Mouse (Mus musculus): ENCODE data around the gene Mapk3.
"Not testable (repeated sequence)": the region's sequence is repeated elsewhere in the genome, so short reads cannot be mapped to it uniquely, and the experiment has no call there.

The Mapk3 gene

DNA sequence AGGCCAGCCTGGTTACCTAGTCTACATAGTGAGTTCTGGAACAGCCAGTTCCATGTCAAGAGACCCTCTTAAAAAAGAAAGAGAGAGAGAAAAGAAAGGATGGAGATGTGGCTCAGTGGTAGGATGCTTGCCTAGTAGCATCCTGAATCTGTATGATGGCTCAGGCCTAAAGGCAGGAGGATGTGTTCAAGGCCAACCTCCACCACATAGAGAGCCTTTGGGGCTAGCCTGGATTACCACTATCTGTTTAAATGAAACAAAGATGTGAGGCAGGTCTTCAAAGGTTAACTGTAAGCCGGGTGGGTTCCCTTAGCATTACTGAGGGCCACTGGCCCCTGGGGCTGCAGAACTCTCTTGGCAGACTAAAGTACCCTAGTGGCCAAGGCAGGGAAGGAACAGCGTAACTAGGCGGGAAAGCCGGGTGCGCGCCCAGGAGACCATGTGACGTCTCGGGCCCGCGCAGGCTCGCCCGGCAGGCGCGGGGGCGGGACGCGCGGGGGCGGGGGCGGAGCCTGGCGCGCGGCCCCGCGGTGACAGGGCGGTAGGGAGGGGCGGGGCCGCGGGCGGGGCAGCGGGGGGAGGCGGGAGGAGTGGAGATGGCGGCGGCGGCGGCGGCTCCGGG lies at the start of gene Mapk3:
Gene Mapk3, plus strand, starts transcription at position 552 of the 622 bp plus-strand sequence.
- in situ Hi-C loops (cut with MboI, MseI) = no loop called here

DNA sequence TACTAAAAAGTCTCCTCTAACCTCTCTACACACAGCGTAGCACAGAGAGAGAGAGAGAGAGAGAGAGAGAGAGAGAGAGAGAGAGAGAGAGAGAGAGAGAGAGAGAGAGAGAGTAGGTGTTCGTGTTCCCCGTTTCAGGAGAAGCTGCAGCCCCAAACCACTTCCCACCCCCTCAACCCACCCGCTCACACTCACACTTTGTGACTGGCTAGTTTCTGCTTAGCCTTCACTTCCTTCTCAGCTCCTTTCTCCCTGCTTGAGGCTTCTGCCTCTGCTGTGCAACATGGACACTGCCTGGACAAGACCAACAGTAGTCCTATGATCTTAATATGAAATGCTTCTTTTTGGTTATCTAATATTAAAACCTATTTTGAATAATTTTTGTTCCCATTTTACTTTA lies 49.1 kb upstream of the Mapk3 start:
- in situ Hi-C loops (cut with MboI, MseI) = no loop called here

GRCm38 (mm10) chr7:126711910-126712309 lies 47.5 kb upstream of the Mapk3 start:
- in situ Hi-C loops (cut with MboI, MseI) = no loop called here

DNA sequence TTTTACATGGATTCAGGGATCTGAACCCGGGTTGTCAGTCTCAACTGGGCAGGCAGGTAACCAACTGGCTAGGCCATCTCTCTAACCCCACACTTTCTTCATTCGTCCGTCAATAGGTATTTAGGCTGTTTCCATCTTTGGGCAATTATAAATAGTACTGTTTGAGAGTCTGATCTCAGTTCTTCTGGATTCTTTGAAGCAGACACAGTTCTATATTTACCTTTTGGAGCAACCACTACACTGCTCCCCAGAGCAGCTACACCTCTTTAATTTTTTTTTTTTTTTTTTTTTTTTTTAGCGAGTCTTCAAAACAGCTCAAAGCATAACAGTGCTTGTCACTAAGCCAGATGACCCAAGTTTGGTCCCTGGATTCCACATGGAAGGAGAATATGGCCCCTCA lies 43.7 kb upstream of the Mapk3 start:
- in situ Hi-C loops (cut with MboI, MseI) = no loop called here

DNA sequence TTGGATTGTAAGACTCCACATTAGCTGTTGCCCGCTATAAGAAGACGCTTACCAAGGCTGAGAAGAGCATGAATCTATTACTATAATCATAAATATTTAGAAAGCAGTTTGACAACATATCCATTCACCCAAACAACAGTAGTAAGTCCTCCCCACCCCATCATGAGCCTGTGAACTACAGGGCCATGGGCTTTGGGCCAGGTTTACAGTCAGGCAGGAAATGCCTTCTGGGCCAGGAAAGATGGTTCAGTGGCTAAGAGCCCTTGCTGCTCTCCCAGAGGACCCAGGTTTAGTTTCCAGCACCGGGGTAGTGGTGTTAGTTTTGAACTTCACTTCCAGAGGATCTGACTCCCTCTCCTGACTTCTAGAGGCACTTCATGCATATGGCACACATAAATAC lies 41.8 kb upstream of the Mapk3 start:
- in situ Hi-C loops (cut with MboI, MseI) = no loop called here

DNA sequence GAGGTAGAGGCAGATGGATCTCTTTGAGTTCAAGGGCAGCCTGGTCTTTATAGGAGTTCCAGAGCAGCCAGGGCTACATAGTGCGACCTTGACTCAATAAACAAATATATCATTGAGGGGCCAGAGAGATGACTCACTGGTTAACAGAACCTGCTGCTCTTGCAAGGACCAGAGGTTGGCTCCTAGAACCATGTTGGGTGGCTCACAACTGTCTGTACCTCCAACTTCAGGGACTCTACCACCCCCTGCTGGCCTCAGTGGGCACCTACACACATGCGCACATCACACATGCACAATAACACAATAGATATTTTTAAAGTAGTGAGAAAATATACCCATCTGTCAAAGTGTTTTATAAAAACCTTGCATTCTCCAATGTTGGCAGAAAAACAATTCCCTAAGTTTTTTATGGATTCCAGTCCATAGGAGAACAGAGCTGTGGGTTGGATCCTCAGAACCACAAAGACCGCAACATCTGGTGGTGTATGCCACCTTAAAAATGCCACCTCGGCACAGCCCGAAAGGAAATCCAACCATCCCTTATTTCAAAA lies 40.5 kb upstream of the Mapk3 start:
- in situ Hi-C loops (cut with MboI, MseI) = no loop called here

- in situ Hi-C loops (cut with MboI, MseI) = no loop called here
These were observed 37.8 kb upstream of the Mapk3 start for GRCm38 (mm10) chr7:126721635-126722034.

DNA sequence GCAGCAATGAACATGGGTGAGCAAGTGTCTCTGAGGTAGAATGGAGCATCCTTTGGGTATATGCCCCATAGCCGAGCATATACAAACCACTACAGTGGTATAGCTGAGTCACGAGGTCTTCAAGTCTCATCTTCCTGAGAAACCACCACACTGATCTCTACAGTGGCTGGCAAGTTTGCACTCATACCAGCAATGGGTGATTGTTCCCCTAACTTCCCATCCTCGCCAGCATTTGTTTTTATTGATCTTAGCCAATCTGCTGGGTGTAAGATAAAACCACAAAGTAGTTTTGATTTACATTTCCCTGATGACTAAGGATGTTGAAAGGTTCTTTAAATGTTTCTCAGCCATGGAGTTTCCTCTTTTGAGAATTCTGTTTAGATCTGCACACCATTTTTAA lies 34.3 kb upstream of the Mapk3 start:
- in situ Hi-C loops (cut with MboI, MseI) = no loop called here

DNA sequence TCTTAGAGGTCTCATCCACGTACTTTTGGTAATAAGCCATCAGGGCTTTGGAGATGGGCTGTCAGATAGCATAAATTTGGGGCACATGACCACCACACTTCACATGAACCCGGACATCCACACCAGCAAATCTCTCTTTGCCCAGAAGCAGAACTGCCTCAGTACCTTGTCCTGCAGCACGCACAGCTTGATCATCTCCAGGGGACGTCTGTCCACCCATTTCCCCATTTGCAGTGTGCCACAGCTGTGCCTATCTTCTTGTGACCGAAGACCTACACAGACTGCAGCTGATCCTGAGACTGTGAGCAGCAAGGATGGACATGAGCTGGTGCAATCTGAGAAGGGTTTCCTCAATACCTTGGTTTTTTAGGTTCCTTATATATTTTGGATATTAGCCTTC lies 33.7 kb upstream of the Mapk3 start:
- in situ Hi-C loops (cut with MboI, MseI) = no loop called here

GRCm38 (mm10) chr7:126730256-126730789 lies 29.1 kb upstream of the Mapk3 start:
- in situ Hi-C loops (cut with MboI, MseI) = not testable (repeated sequence)

DNA sequence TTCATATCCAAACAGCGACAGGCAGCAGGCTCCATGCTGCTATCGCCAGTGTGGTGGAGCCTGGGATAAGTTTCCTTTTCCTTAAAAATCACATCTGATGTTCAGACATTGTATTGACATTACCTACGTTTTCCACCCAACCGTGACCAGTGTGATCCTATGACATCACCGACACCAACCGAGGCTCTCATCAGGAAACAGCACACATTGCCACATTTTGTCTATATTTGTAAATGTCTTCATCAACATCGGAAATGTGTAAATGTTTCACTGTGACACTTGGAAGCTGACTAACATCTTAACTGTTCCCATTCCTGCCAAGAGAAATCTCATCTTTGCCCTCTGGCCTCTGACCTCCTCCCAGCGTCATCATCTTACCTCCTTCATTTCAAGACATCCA lies 23.3 kb upstream of the Mapk3 start:
- in situ Hi-C loops (cut with MboI, MseI) = no loop called here

GRCm38 (mm10) chr7:126739551-126739950 lies 19.9 kb upstream of the Mapk3 start:
- in situ Hi-C loops (cut with MboI, MseI) = no loop called here

GRCm38 (mm10) chr7:126740132-126740735 lies 19.2 kb upstream of the Mapk3 start:
- in situ Hi-C loops (cut with MboI, MseI) = no loop called here

DNA sequence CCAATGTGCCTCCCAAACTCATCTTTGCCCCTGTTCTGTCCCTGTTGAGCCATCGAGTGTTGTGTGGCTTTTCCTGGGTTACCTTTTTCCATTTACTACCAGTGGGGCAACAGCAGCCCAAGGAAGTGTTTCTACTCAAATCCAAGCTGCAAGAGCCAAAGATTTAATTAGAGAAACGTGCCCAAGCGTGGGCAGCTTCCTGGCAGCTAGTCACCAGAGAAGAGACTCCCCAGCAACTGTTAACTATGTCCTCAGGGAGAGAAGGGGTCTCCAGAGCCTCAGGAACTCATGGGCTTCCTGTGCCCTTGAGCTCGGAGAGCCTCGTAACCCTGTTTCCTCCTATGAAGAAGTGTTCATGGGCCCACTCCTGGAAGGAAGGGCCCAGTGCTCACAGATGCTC lies 18.4 kb upstream of the Mapk3 start:
- in situ Hi-C loops (cut with MboI, MseI) = no loop called here

- in situ Hi-C loops (cut with MboI, MseI) = no loop called here
These were observed 17.9 kb upstream of the Mapk3 start for GRCm38 (mm10) chr7:126741452-126741851.

- in situ Hi-C loops (cut with MboI, MseI) = no loop called here
These were observed 17.4 kb upstream of the Mapk3 start for GRCm38 (mm10) chr7:126741964-126742482.

- in situ Hi-C loops (cut with MboI, MseI) = no loop called here
These were observed 13.3 kb upstream of the Mapk3 start for GRCm38 (mm10) chr7:126746066-126746465.

- in situ Hi-C loops (cut with MboI, MseI) = no loop called here
These were observed 12.6 kb upstream of the Mapk3 start for GRCm38 (mm10) chr7:126746798-126747197.

GRCm38 (mm10) chr7:126748824-126749223 lies 10.6 kb upstream of the Mapk3 start:
- in situ Hi-C loops (cut with MboI, MseI) = no loop called here

- in situ Hi-C loops (cut with MboI, MseI) = no loop called here
These were observed 9.6 kb upstream of the Mapk3 start for GRCm38 (mm10) chr7:126749582-126750343.

- in situ Hi-C loops (cut with MboI, MseI) = no loop called here
These were observed 4.5 kb upstream of the Mapk3 start for GRCm38 (mm10) chr7:126754866-126755265.

DNA sequence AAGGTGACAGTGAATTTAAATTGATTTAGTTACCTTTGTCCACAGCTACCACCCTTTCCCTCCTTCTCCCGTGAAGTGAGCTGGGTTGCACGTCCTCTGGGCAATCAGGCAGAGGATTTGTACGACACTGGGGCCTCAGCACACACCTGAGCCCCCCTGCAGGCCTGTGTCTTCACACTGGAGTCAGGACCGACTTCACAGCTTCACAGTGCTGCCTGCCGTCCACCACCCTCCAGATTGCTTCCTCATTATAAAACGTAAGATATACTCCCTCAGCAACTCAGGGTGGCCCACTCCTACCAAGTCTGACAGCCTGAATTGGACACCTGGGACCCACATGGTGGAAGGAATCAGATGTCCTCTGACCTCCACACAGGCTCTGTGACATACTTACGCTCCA lies 862 bp upstream of the Mapk3 start:
- in situ Hi-C loops (cut with MboI, MseI) = no loop called here
